Mouse (Mus musculus) urinary bladder, postnatal 4 days (tissue): ENCODE measurements around the gene 5730480H06Rik.

Source experiments
- DNase-seq, 2 experiments: peaks; one replicate each; pipeline ENCODE4 v3.0.0; 2021 to 2022; ENCODE audit warnings: low spot score in 2 of 2

The 5730480H06Rik gene

GRCm38 (mm10) chr5:48327652-48328051 is at the start of gene 5730480H06Rik:
Gene 5730480H06Rik, plus strand, starts transcription at chr5:48327952.
- no peak for DNase-seq

- DNase-seq = no peak
Measured at GRCm38 (mm10) chr5:48301186-48301585, 26.6 kb upstream of the 5730480H06Rik start.

DNA sequence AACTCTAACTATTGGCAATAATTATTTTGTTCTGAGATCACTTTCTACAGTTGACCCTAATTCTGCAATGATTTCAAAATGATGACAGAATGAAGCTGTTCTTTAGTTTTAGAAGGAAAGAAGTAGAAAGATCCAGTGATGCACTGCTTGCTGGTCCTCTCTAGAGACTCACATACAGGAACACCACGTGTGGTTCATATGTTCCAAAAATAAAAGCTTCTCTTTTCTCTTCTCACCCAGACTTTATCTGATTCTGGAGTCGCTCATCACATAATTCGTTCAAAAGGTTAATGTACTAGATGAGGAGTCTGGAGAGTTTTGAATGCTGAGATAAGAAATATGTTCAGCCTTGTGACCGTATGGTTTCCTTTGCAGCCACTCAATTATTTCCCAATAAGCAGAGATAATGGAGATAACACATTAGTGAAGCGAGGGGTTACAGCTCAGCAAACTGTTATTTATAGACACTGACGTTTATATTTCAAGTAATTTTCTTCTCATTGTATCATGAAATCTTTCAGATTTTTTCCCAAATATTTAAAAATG is 12.6 kb upstream of the 5730480H06Rik start:
- DNase-seq = no peak

DNA sequence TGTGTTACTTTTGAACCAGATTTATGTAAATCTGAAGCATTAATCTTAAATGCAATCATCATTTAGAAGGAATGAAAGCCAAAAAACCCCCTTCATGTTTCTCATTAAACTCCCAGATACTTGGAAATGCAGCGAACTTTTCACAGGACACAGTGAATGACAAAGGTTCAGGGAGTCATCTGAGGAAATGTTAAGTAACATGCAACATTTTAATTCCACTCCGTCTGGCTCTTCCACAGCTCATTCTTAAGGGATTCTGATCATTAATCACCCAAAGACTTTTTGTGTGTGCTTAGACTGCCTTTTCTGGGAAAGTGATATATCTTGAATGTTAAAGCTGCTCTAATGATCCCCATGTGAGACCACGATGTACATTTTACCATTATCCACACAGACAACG is 7.2 kb upstream of the 5730480H06Rik start:
- no peak for DNase-seq

DNA sequence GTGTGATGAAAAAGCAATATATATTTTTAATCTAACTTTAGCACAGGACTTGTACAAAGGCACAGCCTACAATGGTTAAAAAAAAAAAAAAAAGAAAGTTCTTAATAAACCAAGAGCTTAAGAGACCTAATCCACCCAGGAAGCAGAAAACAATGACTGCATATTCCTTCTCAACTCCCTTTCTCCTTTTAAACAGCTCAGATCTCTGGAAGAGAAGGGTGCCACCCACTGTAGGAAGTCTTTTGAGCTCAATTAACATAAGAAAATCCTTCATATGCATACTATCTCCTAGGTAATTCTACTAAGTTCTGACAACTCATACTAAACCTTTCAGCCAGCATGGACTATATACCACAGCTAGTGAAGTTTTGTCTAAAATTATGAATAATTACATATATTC is 1.5 kb upstream of the 5730480H06Rik start:
- DNase-seq = no peak

DNA sequence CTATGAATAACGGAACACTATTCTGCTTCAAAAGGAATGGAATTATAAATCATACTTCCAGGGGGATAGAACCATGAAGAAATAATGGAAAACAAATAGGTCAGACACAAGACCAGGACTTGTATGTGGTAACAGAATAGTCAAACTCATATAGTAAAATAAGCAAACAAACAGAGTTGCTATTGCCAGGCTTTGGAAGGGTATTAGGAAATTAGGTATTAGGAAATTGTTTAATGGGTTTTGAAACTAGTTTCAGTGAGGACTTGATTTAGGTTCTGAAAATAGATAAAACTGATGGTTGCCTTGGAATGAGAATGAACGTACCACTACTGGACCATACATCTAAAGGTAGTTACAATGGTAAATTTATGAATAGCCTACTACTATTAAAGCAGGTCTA is 2.0 kb downstream of the 5730480H06Rik start:
- DNase-seq = no peak

DNA sequence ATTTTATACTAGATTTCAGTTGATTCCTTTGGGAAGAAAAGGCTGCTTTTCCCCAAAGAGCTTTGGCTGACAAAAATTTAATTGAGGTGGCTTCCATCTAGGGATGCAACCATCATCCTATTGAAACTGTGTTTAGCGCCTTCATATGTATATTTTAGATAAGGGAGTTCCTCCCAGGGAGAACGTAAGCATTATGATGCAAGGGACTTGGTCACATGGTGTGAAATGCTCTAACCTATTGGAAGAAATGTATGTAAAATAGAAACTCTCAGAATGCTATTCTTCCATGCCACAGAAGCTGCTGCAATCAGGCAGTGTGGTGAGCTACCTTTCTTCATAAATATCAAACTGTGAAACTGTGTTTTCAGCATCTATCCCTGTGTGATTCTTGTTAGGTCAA is 3.1 kb downstream of the 5730480H06Rik start:
- no peak for DNase-seq

DNA sequence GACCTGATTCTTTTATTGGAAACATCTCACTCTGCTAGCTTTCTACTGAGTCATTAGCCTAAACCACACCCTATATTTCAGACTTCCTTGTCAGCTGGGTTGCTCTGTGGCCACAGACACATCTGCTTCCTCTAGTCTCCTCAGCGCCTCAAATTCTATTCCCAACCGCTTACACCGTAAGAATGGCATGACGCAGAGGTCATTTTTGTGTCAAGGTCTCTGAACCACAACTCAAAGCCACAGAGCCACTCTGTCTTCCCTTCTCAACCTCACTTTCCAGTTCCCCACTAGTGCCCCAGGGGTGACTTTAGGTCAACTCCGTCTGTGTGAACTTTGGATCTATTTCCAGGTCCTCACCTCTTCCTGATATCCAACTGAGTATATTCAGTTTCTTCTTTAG is 3.7 kb downstream of the 5730480H06Rik start:
- DNase-seq = no peak

DNA sequence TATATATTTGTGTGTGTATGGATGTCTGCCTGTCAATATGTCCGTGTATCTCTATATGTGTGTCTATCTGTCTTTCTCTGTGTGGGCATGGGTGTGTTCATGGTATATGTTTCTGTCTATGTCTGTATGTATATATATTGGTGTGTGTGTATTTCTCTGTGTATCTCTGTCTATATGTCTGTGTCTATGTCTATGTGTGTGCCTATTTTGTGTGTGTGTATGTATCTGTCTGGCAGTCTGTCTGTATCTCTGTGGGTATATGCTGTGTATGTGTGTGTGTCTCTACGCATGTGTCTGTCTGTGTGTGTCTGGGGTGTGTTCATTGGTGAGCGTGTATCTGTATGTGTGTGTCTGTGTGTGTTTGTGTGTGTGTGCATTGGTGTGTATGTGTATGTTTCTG is 5.7 kb downstream of the 5730480H06Rik start:
- DNase-seq = no peak

DNA sequence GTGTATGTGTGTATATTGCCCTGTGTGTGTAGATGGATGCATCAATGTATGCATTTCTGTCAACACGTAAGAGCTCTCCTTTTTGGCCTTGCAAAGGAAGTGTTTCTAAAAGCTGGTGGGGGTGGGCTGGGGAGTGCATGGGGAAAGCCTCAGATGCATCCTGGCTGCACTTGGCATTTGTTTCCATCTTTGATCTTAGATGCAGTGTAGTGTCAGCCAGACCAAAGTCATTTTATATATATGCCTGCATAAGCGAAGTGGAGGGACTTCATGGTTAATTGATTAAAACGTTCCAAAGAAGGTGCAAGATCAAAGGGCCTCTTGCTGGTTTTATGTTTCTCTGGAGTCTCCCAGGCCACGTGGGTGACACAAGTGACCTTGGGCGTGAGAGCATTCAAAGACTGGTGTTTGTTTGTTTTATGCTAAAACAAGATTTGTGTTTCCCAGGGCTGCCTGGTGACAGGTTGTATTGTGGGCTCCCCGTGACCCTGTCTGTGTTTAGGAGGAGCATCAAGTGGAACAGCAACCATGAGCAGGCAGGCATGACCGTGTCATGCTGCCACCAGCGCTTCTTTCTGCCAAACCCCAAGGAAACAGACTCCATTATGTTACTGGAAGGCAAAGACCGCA is 6.2 kb downstream of the 5730480H06Rik start:
- no peak for DNase-seq

GRCm38 (mm10) chr5:48340808-48341433 is 13.2 kb downstream of the 5730480H06Rik start:
- no peak for DNase-seq

DNA sequence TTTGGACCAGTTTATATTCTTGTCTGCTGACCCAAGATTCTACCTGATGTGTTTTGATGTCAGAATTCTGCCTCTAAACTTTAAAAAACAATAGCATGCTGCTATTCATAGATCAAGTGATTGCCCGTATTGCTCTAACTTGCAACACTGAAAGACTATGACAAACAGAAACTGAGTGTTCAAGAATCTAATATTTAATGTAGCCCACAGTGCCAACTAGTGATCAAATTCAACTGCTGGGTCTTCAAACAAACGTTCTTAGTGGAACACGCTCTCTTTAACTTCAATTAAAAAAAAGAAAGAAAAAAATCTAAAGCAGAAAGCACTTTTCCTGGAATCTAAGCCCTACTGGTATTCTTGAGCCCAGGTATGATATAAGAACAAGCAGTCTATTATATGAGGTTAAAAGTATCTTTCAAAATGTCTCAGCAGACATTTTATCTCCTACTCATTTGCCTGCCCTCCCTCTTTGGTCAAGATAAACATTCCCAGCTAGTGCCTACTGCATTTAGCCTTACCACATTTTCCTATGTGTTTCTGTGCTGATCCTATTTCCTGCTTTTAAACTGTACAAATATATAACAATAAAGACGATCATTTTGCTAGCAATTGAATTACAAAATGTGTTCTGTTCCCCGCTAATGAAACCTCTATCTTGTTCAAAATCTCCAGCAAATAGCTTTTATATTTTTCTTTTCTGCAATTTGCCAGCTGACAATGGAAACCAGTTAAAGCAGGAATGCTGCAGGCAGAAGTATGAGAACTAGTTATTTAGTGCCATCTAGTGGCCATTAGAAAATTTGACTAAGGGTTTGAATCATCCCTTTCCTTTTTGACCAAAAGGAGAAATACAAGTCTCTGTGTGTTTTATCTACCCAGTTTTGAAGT is 17.6 kb downstream of the 5730480H06Rik start:
- no peak for DNase-seq

DNA sequence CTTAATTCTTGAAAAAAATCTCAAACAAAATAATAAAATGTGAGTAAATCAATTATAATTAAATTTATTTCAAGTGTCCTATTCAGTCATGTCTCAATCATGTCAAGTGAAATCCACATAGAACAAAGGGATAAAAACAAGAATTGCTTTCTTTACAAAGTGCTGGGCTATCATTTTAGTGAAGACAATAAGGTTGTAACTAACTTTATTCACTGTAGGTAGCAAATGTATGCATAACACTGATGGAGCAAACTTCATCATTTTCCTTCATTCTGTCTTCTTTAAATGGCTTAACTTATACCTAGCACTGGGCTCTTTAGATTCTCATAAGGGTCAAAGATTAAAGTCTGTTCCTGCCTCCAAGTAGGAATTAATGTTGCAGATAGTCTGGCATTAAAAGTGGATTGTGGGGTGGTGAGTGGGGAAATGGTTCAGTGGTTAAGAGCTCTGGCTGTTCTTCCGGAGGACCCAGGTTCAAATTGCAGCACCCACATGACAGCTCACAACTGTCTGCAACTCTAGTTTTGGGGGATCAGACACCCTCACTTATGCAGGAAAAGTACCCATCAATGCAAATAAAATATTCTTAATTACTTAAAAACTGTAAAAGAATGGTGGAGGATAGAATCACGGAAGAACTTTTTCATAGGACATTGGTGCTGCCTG is 18.4 kb downstream of the 5730480H06Rik start:
- no peak for DNase-seq

- DNase-seq = no peak
Measured at GRCm38 (mm10) chr5:48349309-48349708, 21.6 kb downstream of the 5730480H06Rik start.

DNA sequence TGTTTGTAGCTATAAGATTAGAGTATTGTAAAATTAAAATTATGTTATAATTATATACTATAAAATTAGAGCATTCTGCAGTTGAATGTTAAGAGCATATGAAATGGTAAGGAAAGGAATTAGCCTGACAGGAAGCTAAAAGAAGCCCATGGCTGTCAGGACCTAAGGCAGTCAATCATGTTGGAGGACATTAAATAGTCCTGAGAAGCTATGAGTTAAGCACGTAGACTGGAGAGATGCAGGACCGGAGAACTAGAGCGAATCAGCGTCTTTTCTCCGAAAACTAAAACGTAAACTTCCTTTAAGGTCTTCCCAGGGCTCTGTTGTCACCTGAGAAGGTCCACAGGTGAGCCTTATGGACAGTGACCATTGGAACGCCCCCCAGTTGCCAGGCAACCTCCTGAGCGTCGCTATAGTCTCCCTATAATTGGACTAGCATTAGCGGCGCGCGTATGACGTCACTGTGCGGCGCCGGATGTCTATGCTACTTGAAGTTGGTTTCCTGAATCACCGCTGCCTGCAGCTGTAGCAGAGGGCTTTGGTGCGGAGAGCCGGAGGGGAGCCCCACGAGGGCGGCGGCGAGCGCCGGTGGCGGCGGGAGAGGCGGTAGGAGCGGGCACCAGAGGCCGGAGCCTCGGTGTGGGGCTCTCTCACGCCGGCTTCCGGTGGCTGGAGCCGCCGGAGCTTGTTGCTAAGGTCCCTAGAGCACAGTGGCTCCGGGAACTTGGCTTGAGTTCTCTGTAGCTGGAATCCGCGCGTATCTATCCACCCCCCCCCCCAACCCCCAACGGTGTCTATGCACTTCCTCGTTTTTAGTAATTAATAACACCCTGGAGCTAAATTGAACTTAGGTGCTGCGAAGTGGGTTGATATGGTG is 44.4 kb downstream of the 5730480H06Rik start:
- DNase-seq = peak; percentile 85 to 92

DNA sequence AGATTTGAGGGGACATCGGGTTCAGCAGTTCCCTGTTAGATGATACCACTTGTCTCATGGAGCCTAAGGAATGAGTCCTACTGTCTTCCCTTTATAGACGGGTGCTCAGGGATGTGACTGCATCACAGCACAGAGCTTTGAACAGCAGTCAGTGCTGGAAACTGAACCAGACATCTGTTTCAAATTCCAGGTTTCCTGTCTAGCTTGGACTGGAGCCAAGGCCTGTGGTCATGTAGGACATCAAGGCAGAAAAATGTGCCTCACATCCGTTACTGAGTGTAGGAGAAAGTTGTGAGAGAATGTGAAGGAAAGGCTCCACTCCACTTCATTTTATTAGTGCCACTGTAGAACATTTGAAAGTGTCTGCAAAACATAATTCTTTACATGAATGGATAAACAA is 74.7 kb downstream of the 5730480H06Rik start:
- DNase-seq = no peak

DNA sequence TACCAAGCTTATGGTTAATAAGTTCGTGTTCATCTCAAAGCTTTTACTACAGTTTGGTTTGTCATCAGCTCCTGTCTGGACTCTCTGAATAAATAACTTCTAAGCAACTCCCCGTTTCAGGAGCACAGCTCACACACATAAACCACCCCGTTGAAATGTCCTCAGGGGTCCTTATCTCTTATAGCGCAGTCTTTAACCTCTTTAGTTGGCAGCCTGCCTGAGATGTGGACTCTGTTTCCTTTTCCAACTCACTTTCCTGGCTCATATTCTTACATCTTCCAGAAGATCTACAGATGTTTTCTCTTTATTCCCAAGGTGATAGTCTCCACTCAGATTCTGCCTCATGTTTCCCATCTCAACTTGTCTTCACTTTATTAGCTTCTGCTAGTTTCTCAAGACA is 80.5 kb downstream of the 5730480H06Rik start:
- no peak for DNase-seq

DNA sequence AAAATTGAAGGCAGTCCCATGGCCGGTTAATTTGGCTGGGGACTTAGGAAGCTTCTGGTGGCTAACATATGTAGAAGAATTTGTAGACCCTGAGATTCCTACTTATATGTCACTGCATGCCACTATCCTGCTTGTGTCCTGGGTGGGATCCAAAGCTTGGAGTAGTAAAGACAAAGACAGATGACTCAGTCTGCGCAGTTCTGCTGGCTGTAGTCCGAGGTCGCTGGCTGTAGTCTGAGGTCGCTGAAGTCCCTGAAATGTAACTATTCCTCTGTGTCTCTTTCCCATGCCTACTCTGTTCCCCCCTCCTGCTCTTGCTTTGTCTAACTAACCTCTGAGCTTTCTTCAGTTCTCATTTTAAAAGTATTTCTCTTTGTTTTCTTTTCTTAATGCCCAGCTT is 82.6 kb downstream of the 5730480H06Rik start:
- no peak for DNase-seq

GRCm38 (mm10) chr5:48411462-48411861 is 83.7 kb downstream of the 5730480H06Rik start:
- no peak for DNase-seq

DNA sequence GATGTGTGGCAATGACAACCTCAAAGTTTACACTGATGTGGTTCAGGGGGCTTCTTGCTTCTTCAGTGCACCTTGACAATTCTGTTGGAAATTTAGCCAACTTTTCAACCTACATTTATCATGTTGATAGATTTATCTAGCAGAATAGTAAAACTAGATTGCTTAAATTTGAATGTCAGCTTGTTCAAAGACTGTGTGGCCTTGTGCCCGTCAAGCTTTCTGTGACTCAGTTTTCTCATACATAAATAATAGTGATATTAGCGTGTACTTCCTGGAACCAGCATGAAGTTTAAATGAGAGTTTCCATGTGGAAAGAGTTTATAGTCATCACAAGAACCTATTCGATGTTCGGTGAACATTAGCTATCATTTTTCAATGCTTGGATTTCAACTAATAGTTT is 84.5 kb downstream of the 5730480H06Rik start:
- no peak for DNase-seq

DNA sequence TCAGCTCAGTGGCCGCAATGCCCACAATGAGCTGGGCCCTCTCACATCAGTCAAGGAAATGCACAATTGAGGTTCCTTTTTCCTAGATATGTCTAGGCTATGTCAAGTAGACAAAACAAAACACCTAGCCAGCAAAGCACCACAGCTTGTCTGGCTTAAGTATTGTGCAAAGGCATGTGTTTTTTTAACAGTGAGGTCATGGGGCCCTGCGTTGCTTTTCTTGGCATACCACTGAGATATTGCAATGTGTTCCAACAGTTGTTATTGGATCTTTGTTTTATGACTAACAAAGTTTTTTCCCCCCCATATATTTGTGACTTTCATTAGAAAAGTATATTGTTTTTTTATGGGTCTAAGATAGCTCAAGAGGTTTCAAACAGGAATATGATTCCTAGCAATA is 92.0 kb downstream of the 5730480H06Rik start:
- no peak for DNase-seq
